Mouse (Mus musculus): ENCODE measurements around the gene Sbf2.
"Not testable (repeated sequence)": the region's sequence is repeated elsewhere in the genome, so short reads cannot be mapped to it uniquely, and the experiment has no call there.

Gene Sbf2

DNA sequence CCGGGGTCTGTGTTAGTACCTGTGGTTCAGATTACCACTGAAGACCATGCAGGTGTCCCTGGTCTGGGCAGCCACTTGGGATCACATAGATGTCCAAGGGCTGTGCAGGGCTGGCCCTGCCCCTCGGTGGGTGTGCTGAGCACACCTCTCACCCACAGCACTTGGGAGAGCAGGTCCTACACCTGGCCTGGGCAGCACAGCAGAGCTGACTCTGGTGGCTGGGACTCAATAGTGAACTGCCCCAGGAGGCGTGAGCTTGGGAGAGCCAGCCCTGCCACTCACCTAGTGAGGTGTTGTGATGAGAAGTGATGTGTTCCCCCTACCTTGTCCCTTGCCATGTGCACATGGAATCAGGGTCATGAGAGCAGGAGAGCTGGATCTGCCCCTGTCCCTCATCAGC, 31.0 kb downstream of the Sbf2 start:
- DNase-seq (ENCODE audit: low spot score in 2 of 2), result no peak

- peak in 1 of 2 experiments; percentile 36 for DNase-seq (ENCODE audit: low spot score in 2 of 2)
Observed at GRCm38 (mm10) chr7:110565815-110566549, 48.7 kb downstream of the Sbf2 start.

DNA sequence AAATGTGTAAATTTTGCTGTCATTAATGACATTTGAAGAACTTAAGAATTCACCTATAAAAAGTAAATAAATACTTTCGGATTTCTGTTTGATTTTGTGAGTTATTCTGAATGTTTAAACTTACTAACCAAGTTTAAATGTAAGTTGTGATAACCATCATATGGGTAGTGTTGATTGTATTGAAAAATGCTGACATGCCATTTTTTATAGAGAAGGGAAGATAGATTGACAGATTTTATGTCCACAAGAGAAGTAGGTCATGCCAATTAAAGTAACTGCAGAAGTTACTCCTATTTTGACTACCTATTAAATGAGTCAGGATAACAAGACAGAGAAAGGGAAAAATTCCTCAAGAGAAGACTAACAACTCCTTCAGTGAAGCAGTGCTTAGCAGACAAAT, 53.1 kb downstream of the Sbf2 start:
- DNase-seq (ENCODE audit: low spot score in 2 of 2), result no peak

- DNase-seq (ENCODE audit: low spot score in 2 of 2), result no peak
Observed at GRCm38 (mm10) chr7:110557001-110557400, 57.7 kb downstream of the Sbf2 start.

GRCm38 (mm10) chr7:110556221-110556620, 58.5 kb downstream of the Sbf2 start:
- no peak for DNase-seq (ENCODE audit: low spot score in 2 of 2)

DNA sequence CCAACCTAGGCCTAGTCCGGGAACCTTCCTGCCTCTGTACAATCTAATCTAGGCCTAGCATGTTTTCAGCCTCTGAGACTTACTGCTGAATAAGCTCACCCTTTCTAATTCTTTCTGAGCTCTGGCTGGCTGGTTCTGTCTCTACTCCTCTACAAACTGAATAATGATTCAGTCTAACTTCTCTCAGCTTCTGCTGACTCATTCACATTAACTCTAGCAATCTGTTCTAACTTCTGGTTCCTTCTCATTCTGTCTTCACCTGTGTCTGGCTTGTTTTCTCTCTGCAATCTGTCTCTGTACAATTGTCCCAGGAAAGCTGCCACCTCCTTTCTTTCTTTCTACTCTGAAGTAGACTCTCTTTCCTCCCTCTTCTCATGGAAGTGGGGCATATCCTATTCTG, 59.5 kb downstream of the Sbf2 start:
- no peak for DNase-seq (ENCODE audit: low spot score in 2 of 2)

GRCm38 (mm10) chr7:110548268-110548667, 66.5 kb downstream of the Sbf2 start:
- no peak for DNase-seq (ENCODE audit: low spot score in 2 of 2)

DNA sequence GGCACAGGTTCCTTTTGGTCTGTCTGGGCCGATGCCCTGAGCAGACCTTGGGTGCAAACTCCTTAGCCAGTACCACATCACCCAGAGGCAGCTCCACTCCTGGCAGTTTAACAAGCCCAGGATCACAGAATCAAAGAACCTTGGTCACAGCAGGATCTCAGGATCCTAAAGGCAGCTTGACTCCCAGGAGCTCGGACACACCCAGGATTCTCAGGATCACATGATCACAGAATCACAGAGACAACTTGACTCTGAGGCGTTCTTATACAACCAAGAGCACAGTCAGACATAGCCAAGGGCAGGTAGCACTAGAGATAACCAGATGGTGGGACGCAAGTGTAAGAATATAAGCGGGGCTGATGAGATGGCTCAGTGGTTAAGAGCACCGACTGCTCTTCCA, 71.4 kb downstream of the Sbf2 start:
- DNase-seq (ENCODE audit: low spot score in 2 of 2), result no peak

DNA sequence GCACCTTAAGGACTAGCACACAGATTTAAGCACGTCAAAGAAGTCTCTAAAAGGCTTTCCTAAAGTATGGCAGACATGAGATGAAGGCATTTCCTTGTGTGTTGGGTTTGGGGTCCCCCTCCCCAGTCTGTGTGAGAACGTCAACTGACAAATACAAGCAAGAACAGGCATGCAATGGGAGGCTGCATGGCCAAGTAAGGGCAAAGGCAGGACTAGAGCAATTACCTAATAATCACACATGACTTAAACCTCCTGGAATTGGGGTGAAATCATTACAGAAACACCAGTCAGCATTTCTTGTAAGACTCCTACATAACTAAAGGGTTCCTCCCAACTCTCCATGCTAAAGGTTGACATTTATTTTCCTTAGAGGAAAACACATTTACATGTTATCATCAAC, 75.5 kb downstream of the Sbf2 start:
- no peak for DNase-seq (ENCODE audit: low spot score in 2 of 2)

GRCm38 (mm10) chr7:110530295-110530694, 84.4 kb downstream of the Sbf2 start:
- not testable (repeated sequence) for DNase-seq (ENCODE audit: low spot score in 2 of 2)

DNA sequence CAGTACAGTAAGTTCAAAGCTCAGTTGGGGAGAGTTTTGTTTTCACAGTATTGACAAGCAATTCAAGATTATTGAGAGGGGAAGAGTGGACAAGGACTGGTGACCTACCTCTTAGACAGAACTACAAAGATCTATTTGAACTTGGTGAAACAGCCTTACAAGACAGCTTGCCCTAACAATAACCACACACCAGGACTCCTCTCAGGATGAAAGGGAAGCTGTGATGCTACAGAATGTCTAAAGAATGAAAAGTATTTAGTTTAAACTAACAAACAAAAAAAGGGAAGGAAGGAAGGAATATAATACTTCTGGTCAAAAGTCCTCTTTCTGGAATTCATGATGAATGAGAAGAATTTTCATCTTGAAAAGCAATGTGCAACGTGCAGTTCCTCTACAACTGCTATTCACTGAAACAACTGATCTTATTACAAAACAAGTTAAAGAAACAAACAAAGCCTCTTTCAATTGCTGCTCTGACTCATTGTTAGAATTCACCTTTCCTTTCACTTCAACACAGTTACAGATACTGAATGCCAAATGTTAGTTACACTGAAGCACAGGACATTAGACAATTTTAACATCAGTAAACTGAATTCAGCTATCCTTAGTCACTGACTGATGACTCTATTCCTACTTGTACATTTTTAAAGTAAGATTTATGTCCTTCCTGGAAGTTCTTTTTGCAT, 89.5 kb downstream of the Sbf2 start:
- DNase-seq (ENCODE audit: low spot score in 2 of 2), result no peak

GRCm38 (mm10) chr7:110516241-110517220, 98.2 kb downstream of the Sbf2 start:
- DNase-seq (ENCODE audit: low spot score in 2 of 2), result no peak

GRCm38 (mm10) chr7:110514131-110514530, 100.6 kb downstream of the Sbf2 start:
- no peak for DNase-seq (ENCODE audit: low spot score in 2 of 2)

GRCm38 (mm10) chr7:110498653-110499052, 116.1 kb downstream of the Sbf2 start:
- no peak for DNase-seq (ENCODE audit: low spot score in 2 of 2)

DNA sequence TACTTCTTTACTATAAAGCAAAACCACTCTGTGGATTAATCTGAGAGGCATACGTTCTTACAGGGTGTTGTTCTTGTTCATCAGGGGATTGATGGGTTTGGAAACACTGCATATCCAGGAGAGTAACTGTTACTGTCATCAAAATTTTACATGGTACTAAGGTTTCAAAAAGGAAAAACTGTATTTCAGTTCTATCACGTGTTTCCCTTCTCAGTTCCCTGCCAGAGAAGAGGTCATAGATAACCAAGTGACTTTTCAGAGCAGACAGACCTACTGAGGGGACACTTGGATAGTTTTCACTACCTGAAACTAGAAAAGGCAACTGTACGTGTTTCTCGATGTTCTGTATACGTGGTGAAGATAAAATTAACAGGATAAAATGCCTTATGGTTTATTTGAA, 123.7 kb downstream of the Sbf2 start:
- DNase-seq (ENCODE audit: low spot score in 2 of 2), result no peak

DNA sequence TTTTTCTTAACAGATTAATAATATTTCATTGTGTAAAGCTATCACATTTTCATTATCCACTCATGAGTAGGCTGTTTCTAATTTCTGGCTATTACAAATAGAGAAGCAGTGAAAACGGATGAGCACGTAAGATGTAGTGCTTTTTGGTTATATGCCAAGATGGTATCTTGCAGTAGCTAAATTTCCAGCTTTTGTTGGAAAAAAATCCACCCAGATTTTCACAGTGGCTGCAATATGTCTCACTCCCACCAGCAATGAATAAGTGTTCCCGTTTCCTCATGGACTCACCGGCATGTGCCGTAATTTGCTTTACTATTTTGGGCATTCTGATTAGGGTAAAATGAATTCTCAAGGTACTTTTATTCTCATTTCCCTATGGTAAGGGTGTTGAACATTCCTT, 129.7 kb downstream of the Sbf2 start:
- DNase-seq (ENCODE audit: low spot score in 2 of 2), result no peak

- DNase-seq (ENCODE audit: low spot score in 2 of 2), result no peak
Observed at GRCm38 (mm10) chr7:110470987-110471386, 143.7 kb downstream of the Sbf2 start.

DNA sequence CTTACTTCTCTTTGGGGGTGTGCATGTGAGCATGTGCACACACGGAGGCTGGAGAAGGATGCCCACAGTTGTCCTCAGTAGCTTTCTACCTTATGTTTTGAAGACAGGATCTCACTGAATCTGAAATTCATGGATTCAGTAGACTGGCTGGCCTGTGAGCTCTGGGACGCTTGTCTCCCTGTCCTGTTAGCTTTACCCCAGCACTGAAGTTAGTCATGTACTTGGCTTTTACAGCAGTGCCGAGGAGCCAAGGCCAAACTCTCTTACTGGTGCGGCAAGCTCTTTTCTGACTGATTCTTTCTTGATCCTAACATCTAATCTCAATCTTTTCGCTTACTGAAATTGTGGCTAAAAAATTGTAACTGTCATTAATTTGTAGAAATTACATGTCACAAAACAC, 151.3 kb downstream of the Sbf2 start:
- no peak for DNase-seq (ENCODE audit: low spot score in 2 of 2)

GRCm38 (mm10) chr7:110432301-110432700, 182.4 kb downstream of the Sbf2 start:
- peak in 1 of 2 experiments; percentile 43 for DNase-seq (ENCODE audit: low spot score in 2 of 2)

GRCm38 (mm10) chr7:110416318-110416717, 198.4 kb downstream of the Sbf2 start:
- DNase-seq (ENCODE audit: low spot score in 2 of 2), result no peak

- DNase-seq (ENCODE audit: low spot score in 2 of 2), result no peak
Observed at GRCm38 (mm10) chr7:110414276-110414675, 200.4 kb downstream of the Sbf2 start.

DNA sequence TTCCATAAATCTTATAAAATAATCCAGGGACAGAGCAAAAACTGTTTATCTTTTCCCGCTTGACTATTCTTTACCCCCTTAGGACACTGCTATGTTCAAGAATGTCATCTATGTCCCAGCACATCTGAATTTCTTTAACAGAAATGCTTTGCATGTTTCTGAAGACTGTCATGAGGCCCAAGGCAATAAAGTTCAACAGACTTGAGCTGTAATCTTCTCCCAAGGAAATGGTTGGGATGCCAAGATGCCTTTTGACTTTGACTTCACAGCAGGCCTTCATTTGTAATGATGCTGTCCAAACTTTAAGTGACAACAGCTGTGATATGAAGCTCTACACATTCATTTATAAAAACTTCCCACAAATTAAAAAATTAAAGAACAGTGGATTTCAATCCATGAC, 212.6 kb downstream of the Sbf2 start:
- no peak for DNase-seq (ENCODE audit: low spot score in 2 of 2)
